8 mouse cellular contexts compared by ENCODE assay signal in the genomic region with DNA sequence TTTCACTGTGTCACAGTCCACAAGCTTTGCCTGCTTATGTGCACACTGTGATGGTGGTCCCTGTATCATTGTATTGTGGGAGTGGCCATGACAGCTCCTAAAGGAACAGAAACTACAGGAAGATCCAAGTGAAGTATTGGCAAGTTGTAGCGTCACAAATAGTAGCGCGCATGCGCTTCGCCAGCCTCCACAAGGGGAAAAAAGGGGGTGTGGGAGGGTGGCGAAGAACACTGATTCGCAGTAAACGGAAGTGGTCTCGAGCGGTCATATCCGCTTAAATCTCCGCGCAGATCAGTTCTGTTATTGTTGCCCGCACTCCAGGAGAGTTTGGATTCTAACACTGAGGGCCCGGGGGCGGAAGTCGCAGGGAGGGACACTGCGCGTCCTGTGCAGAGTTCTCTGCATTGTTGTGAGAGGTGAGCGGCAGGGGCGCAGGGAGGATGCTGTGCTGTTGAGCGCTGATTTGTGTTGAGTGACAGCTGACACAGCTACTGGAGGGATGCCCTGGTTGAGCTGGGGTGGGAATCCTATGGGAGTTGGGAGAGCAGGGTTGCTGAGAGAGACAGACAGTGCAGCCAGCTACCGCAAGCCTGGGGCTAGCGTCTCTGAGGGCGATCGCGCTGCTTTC. TPM values are rescaled to one million over a fixed set of nuclear protein-coding genes. Genes with fewer than 3 reads are reported as not detected.
DNase-seq lines count a peak whose midpoint lies in the region; ATAC-seq and TF ChIP-seq lines count a peak whose summit lies in the region.

A gene (plus strand): TSS at position 251 of the 628 bp plus-strand sequence.

- peak within 1 kb of the TSS; percentile 91 for H3K27ac ChIP-seq in bone marrow macrophage, adult 2 months (ENCODE audit: insufficient read depth, low read depth, low read length)
- peak within 1 kb of the TSS; percentile 38 for H3K27ac ChIP-seq in embryonic fibroblast, embryonic 13.5 days (ENCODE audit: insufficient read depth, low read length)
- H3K27ac ChIP-seq in heart, embryonic 12.5 days (ENCODE audit: poor library complexity, severe bottlenecking), result peak within 1 kb of the TSS; percentile 79
- peak within 1 kb of the TSS; percentile 87 for H3K27ac ChIP-seq in kidney, embryonic 16.5 days (ENCODE audit: low read length)

- peaks cover 14% of the 10 kb centered on the region for H3K36me3 ChIP-seq in heart, embryonic 12.5 days
- H3K36me3 ChIP-seq in kidney, embryonic 16.5 days (ENCODE audit: insufficient read depth, low read length), result peaks cover 4% of the 10 kb centered on the region; the same call in 1 of the 2 replicates

- H3K9ac ChIP-seq in heart, embryonic 12.5 days, result peak within 1 kb of the TSS; percentile 86
- H3K9ac ChIP-seq in kidney, embryonic 16.5 days (replicated peaks; ENCODE audit: low read length), result peak within 1 kb of the TSS; percentile 86

- no peaks in the 10 kb centered on the region for H3K27me3 ChIP-seq in heart, embryonic 12.5 days (replicated peaks)
- H3K27me3 ChIP-seq in kidney, embryonic 16.5 days (ENCODE audit: insufficient read depth, low read length), result no peaks in the 10 kb centered on the region

- peaks cover 20% of the 10 kb centered on the region for H3K4me1 ChIP-seq in bone marrow macrophage, adult 2 months (ENCODE audit: control insufficient read depth, insufficient read depth, low read length)
- H3K4me1 ChIP-seq in embryonic fibroblast, embryonic 13.5 days (ENCODE audit: control insufficient read depth, insufficient read depth, low read length), result peaks cover 4% of the 10 kb centered on the region; the same call in 1 of the 2 replicates
- H3K4me1 ChIP-seq in heart, embryonic 12.5 days (replicated peaks), result peaks cover 6% of the 10 kb centered on the region; the same call in 1 of the 2 replicates
- H3K4me1 ChIP-seq in kidney, embryonic 16.5 days (ENCODE audit: insufficient read depth, low read length), result peaks cover 12% of the 10 kb centered on the region

- H3K4me2 ChIP-seq in heart, embryonic 12.5 days, result peak within 1 kb of the TSS; percentile 94
- peak within 1 kb of the TSS; percentile 78 for H3K4me2 ChIP-seq in kidney, embryonic 16.5 days (replicated peaks; ENCODE audit: low read depth, low read length)

- WGBS in heart, embryonic 12.5 days, result under 1% methylated on average over 27 of the region's 27 CpGs
- 0% methylated on average over 27 of the region's 27 CpGs for WGBS in kidney, embryonic 16.5 days

- H3K4me3 ChIP-seq in bone marrow macrophage, adult 2 months (ENCODE audit: insufficient read depth, low read length), result peak within 1 kb of the TSS; percentile 78
- H3K4me3 ChIP-seq in embryonic fibroblast, embryonic 13.5 days (ENCODE audit: insufficient read depth, low read length), result peak within 1 kb of the TSS; percentile 65
- H3K4me3 ChIP-seq in heart, embryonic 12.5 days, result peak within 1 kb of the TSS; percentile 82
- H3K4me3 ChIP-seq in kidney, embryonic 16.5 days (ENCODE audit: low read length), result peak within 1 kb of the TSS; percentile 77

- no peak for TF ChIP-seq POLR2A in bone marrow macrophage, adult 2 months (IDR thresholded peaks at IDR 0.05; ENCODE audit: borderline replicate concordance, low read depth, low read length)
- peak; percentile 66; the same call in 1 of the 2 replicates for TF ChIP-seq POLR2A in embryonic fibroblast, embryonic 13.5 days (IDR thresholded peaks at IDR 0.05; ENCODE audit: low read depth, low read length)

- ATAC-seq in heart, embryonic 12.5 days (ENCODE audit: insufficient number of reproducible peaks, low FRiP score), result peak; percentile 81
- peak; percentile 91 for ATAC-seq in kidney, embryonic 16.5 days (ENCODE audit: low FRiP score, low TSS enrichment)

- no peaks in the 10 kb centered on the region for H3K9me3 ChIP-seq in heart, embryonic 12.5 days (replicated peaks)
- H3K9me3 ChIP-seq in kidney, embryonic 16.5 days (ENCODE audit: low read length), result no peaks in the 10 kb centered on the region

- DNase-seq in A20 (ENCODE audit: low read depth, low spot score), result peak; percentile 90
- peak; percentile 69 for DNase-seq in liver
- peak; percentile 61 to 72 for DNase-seq in monocyte, adult 2 months (ENCODE audit: low read depth in 1 of 2, low spot score in 2 of 2)
- peak; percentile 54 to 56 for DNase-seq in spleen, postnatal 14 days (ENCODE audit: low spot score in 2 of 2)

- no peak for TF ChIP-seq CTCF in bone marrow macrophage, adult 2 months (IDR thresholded peaks at IDR 0.05; ENCODE audit: low read depth, low read length)
- TF ChIP-seq CTCF in embryonic fibroblast, embryonic 13.5 days (IDR thresholded peaks at IDR 0.05; ENCODE audit: borderline replicate concordance, insufficient read depth, low read length), result no peak

RNA-seq across cellular contexts. Expression of the gene that starts here (rescaled TPM):
- 6.6 and 7.5 TPM in 2 replicates for polyA plus RNA-seq in bone marrow macrophage, adult 2 months (2012; ENCODE audit: insufficient read depth, insufficient read length, missing spikeins)
- polyA plus RNA-seq in embryonic fibroblast, embryonic 13.5 days (2011; ENCODE audit: insufficient read length, low read depth, missing spikeins), result 2.8 and 4.1 TPM in 2 replicates
- polyA plus RNA-seq in heart, embryonic 12.5 days (2016; fragmentation: Nextera tagmentation; extraction: Ambion mirVana), result 1.5 TPM in 2 replicates
- 3.7 and 3.8 TPM in 2 replicates for polyA plus RNA-seq in kidney, embryonic 16.5 days (2015; fragmentation: Nextera tagmentation; extraction: Ambion mirVana)

Comparison
In these comparisons a context has a peak if more than half of its experiments do, and no peak if none do; other contexts are left out.
1. Peak in every context shown above with its lines: DNase-seq, ATAC-seq, H3K4me3 ChIP-seq and H3K27ac ChIP-seq.
2. H3K27ac ChIP-seq: peak in every context shown above with its lines; median percentile 91 in bone marrow macrophage, adult 2 months; 87 in kidney, embryonic 16.5 days; 79 in heart, embryonic 12.5 days; 38 in embryonic fibroblast, embryonic 13.5 days.